ENCODE assay signal across 8 mouse cellular contexts in genomic region chr2:134785970-134786855, GRCm38 (mm10). TPM values are rescaled to one million over a fixed set of nuclear protein-coding genes. Genes with fewer than 3 reads are reported as not detected.
DNase-seq lines count a peak whose midpoint lies in the region; ATAC-seq lines count a peak whose summit lies in the region.

Plcb1 (plus strand) TSS chr2:134786067.

- peak; percentile 98 for ATAC-seq in intestine, embryonic 16.5 days

- WGBS in intestine, embryonic 16.5 days, result under 1% methylated on average over 83 of the region's 88 CpGs

- no peaks in the 10 kb centered on the region; the same call in 1 of the 2 replicates for H3K27me3 ChIP-seq in intestine, embryonic 16.5 days (replicated peaks; ENCODE audit: control insufficient read depth, insufficient read depth, low read length)
- H3K27me3 ChIP-seq in megakaryocyte, embryonic 14.5 days (replicated peaks), result peaks cover 26% of the 10 kb centered on the region

- H3K9ac ChIP-seq in intestine, embryonic 16.5 days (ENCODE audit: low read depth, low read length), result peak within 1 kb of the TSS; percentile 77

- H3K27ac ChIP-seq in intestine, embryonic 16.5 days (ENCODE audit: low read length), result no peak within 1 kb of the TSS

- intact Hi-C loops in gastrocnemius, postnatal 36 days (cut with DNase I), result loop anchor here (2.0 kb wide), 1 partner anchor 539 kb away; no protein-coding TSS in a partner anchor
- intact Hi-C loops in left cerebral cortex, postnatal 10 days (cut with DNase I), result loop anchor here (2.0 to 10.0 kb wide), 4 partner anchors 146 to 543 kb away; no protein-coding TSS in a partner anchor

- peak within 1 kb of the TSS; percentile 94 for H3K4me2 ChIP-seq in intestine, embryonic 16.5 days (ENCODE audit: low read depth, low read length)

- H3K4me1 ChIP-seq in intestine, embryonic 16.5 days (ENCODE audit: control insufficient read depth, insufficient read depth, low read length), result no peaks in the 10 kb centered on the region
- peaks cover 19% of the 10 kb centered on the region for H3K4me1 ChIP-seq in megakaryocyte, embryonic 14.5 days

- H3K36me3 ChIP-seq in intestine, embryonic 16.5 days (ENCODE audit: control insufficient read depth, insufficient read depth, low read length), result no peaks in the 10 kb centered on the region
- peaks cover 3% of the 10 kb centered on the region for H3K36me3 ChIP-seq in megakaryocyte, embryonic 14.5 days (replicated peaks; ENCODE audit: low read length)

- DNase-seq in adrenal gland, postnatal 10 days, result peak; percentile 95
- DNase-seq in embryo, embryonic 11.5 days (ENCODE audit: low read depth, low spot score), result peak; percentile 78
- DNase-seq in gastrocnemius, postnatal 36 days, result peak; percentile 66 to 75
- DNase-seq in left cerebral cortex, postnatal 10 days (ENCODE audit: extremely low spot score in 1 of 2, low spot score in 2 of 2), result peak; percentile 86 to 93
- DNase-seq in right cerebral cortex, adult 18-20 months, result peak; percentile 92
- DNase-seq in urinary bladder, postnatal 4 days (ENCODE audit: low spot score in 2 of 2), result peak; percentile 78 to 87

- no peaks in the 10 kb centered on the region for H3K9me3 ChIP-seq in intestine, embryonic 16.5 days (ENCODE audit: control insufficient read depth, low read length)
- H3K9me3 ChIP-seq in megakaryocyte, embryonic 14.5 days, result peaks cover 4% of the 10 kb centered on the region

- H3K4me3 ChIP-seq in intestine, embryonic 16.5 days (ENCODE audit: low read length), result peak within 1 kb of the TSS; percentile 65
- peak within 1 kb of the TSS; percentile 97 for H3K4me3 ChIP-seq in megakaryocyte, embryonic 14.5 days (replicated peaks)

RNA-seq across cellular contexts. Expression of gene Plcb1, which starts in this region (rescaled TPM):
- total RNA-seq in adrenal gland, postnatal 10 days (2021), result 10 to 100 TPM; 34.0 to 46.4 TPM
- total RNA-seq in gastrocnemius, postnatal 36 days (2021), result 1 to 10 TPM; 1.3 to 1.6 TPM
- 6.4 and 7.8 TPM in 2 replicates for polyA plus RNA-seq in intestine, embryonic 16.5 days (2015; fragmentation: Nextera tagmentation; extraction: Ambion mirVana)
- total RNA-seq in left cerebral cortex, postnatal 10 days (2021), result 100 to 1,000 TPM; 158 to 161 TPM
- 0.30 and 0.46 TPM in 2 replicates for polyA plus RNA-seq in megakaryocyte, embryonic 14.5 days (2012; ENCODE audit: insufficient read depth, low replicate concordance)

Comparison
In these comparisons a context has a peak if more than half of its experiments do, and no peak if none do; other contexts are left out.
1. RNA of gene Plcb1 (total RNA-seq): 158 to 161 TPM in left cerebral cortex, postnatal 10 days and 34.0 to 46.4 TPM in adrenal gland, postnatal 10 days; 1.3 to 1.6 TPM in gastrocnemius, postnatal 36 days; every median in the first group is over 10 times any median in the second.
2. Peak in every context shown above with its lines, with median percentiles within 50 percentile points of each other: DNase-seq.